Mouse (Mus musculus): ENCODE results near the gene Podxl. TPM values are rescaled to one million over a fixed set of nuclear protein-coding genes. Genes with fewer than 3 reads are reported as not detected.

Gene Podxl
- total RNA-seq, 2 experiments from 2014 or later: 15.1 to 18.0 TPM

- intact Hi-C loops (cut with DNase I): no loop called here
- DNase-seq (ENCODE audit: low spot score in 2 of 2): no peak
Measured at GRCm38 (mm10) chr6:31486601-31487000, 77.2 kb downstream of the Podxl start.

GRCm38 (mm10) chr6:31480008-31480407 is 83.8 kb downstream of the Podxl start:
- no peak for DNase-seq (ENCODE audit: low spot score in 2 of 2)
- intact Hi-C loops (cut with DNase I): no loop called here

- intact Hi-C loops (cut with DNase I): no loop called here
- DNase-seq (ENCODE audit: low spot score in 2 of 2): no peak
Measured at GRCm38 (mm10) chr6:31478221-31478620, 85.6 kb downstream of the Podxl start.

Other genes starting within 250 kb of the Podxl start
- gene Mkln1, start 165.2 kb downstream of the Podxl start, total RNA-seq (2021): 100 to 1,000 TPM; 143 to 152 TPM